Mouse (Mus musculus): ENCODE measurements around the gene Pdpn. TPM values are rescaled to one million over a fixed set of nuclear protein-coding genes. Genes with fewer than 3 reads are reported as not detected.

Pdpn gene
- total and polyA plus RNA-seq, 3 experiments, result not detected

DNA sequence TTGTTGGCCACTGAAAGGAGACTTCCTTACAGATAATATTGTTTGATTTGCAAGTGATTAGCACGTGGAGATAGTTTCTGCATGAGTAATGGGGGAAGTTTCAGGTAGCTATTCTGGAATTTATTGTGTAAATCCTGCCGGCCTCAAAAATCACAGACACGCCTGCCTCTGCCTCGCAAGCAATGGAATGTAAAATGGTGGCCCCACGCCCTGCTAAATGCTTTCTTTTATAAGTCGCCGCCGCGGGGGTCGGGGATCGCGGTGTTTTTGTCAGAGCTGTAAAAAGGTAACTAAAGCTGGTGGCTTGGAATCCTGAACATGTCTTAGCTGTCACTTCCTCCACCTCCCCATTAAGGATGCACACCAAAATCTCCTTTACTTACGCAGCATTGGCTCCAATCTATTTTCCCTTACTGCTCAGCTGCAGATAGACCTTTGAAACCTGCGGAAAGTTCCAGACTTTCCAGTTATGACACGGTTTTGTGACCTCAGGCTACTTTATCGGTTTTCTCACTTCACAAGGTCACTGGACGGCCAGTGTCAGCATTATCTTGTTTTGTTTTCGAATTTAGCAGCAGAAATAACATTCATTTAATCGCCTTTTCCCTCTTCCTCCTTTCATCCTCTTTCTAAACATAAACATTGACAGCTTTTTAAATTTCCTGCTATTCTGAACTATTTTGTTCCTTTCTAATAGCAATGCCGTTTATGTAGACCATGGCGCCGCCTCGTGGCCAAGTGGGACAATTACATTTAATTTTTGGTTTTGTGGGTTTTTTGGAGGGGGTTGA lies 60.9 kb downstream of the Pdpn start:
- dilution Hi-C loops (cut with MboI; ENCODE audit: extremely low pct_ligation_motif_present, extremely low pct_unique_long_range_greater_than_20kb, low sequenced_read_pairs) (no loop called here), in situ Hi-C loops (cut with MboI; ENCODE audit: low pct_ligation_motif_present, low pct_unique_long_range_greater_than_20kb, low sequenced_read_pairs) (loop anchor here (5.0 to 25.0 kb wide), 2 partner anchors 126 to 1076 kb away; no protein-coding TSS in a partner anchor)
- Histone ChIP-seq H3K36me3 (replicated peaks in 1 of 2; ENCODE audit: control insufficient read depth in 1 of 2, insufficient read depth in 1 of 2, low read length in 1 of 2) (no peaks in the 10 kb centered on the region), H3K9ac (ENCODE audit: insufficient read depth, low read depth) (peak overlapping the region; percentile 41), H3K4me2 (ENCODE audit: insufficient read depth, low read depth, poor library complexity, severe bottlenecking) (peak overlapping the region; percentile 89), H3K4me1 (ENCODE audit: control insufficient read depth in 1 of 2, insufficient read depth in 2 of 2) (0 out of 4 replicates have a peak, but pooled peaks cover 0 to 6% of the 10 kb centered on the region in 2 experiments), H3K9me3 (replicated peaks; ENCODE audit: low read length) (peaks cover 11% of the 10 kb centered on the region), H3K4me3 (replicated peaks in 1 of 3; ENCODE audit: low read depth in 2 of 3, low read length in 2 of 3, poor library complexity in 1 of 3) (peak overlapping the region; percentile 43 to 53 (median 43)), H3K79me2 (replicated peaks; ENCODE audit: control insufficient read depth, extremely low read depth, insufficient read depth, poor library complexity, severe bottlenecking) (no peaks in the 10 kb centered on the region), H3K27ac (ENCODE audit: insufficient read depth, low read depth) (no peak overlapping the region), H3K27me3 (replicated peaks) (no peaks in the 10 kb centered on the region)
- 0 out of 2 replicates have a peak, but pooled peaks have one; percentile 37 for TF ChIP-seq JUND (conservative IDR thresholded peaks at IDR 0.05; ENCODE audit: low read depth, low read length)
- no peak for TF ChIP-seq ZKSCAN1 (IDR thresholded peaks at IDR 0.05; ENCODE audit: borderline replicate concordance, low read depth, low read length)
- TF ChIP-seq CHD1 (IDR thresholded peaks at IDR 0.05; ENCODE audit: low read depth, low read length), result peak; percentile 87
- peak; percentile 81 for TF ChIP-seq BHLHE40 (IDR thresholded peaks at IDR 0.05; ENCODE audit: low read depth, low read length)
- peak; percentile 58; the same call in 1 of the 2 replicates for TF ChIP-seq SIN3A (IDR thresholded peaks at IDR 0.05; ENCODE audit: low read length)
- TF ChIP-seq MAZ (IDR thresholded peaks at IDR 0.05; ENCODE audit: low read depth, low read length), result no peak
- no peak for TF ChIP-seq KAT2A (IDR thresholded peaks at IDR 0.05; ENCODE audit: insufficient replicate concordance, low read length)
- TF ChIP-seq MEF2A (IDR thresholded peaks at IDR 0.05; ENCODE audit: borderline replicate concordance, low read depth, low read length), result peak; percentile 40; the same call in 1 of the 2 replicates
- no peak for TF ChIP-seq POLR2AphosphoS2 (IDR thresholded peaks at IDR 0.05; ENCODE audit: low read depth, low read length)
- no peak for TF ChIP-seq ZNF384 (IDR thresholded peaks at IDR 0.05; ENCODE audit: low read depth, low read length)
- TF ChIP-seq POLR2A (IDR thresholded peaks at IDR 0.05; ENCODE audit: low read depth, low read length), result no peak
- TF ChIP-seq MXI1 (IDR thresholded peaks at IDR 0.05; ENCODE audit: low read depth, low read length), result peak; percentile 47; the same call in 1 of the 2 replicates
- no peak for TF ChIP-seq ELF1 (IDR thresholded peaks at IDR 0.05; ENCODE audit: low read depth, low read length)
- no peak for TF ChIP-seq PAX5 (IDR thresholded peaks at IDR 0.05; ENCODE audit: low read length)
- TF ChIP-seq RCOR1 (conservative IDR thresholded peaks at IDR 0.05; ENCODE audit: low read depth, low read length), result no peak
- TF ChIP-seq HCFC1 (IDR thresholded peaks at IDR 0.05; ENCODE audit: low read depth, low read length), result no peak
- TF ChIP-seq CTCF (conservative IDR thresholded peaks at IDR 0.05 in 1 of 2, IDR thresholded peaks at IDR 0.05 in 1 of 2; ENCODE audit: low read depth in 2 of 2, low read length in 2 of 2), result peak; percentile 74 to 92
- TF ChIP-seq MAX (IDR thresholded peaks at IDR 0.05; ENCODE audit: low read length), result peak; percentile 32; the same call in 1 of the 2 replicates
- no peak for TF ChIP-seq USF2 (conservative IDR thresholded peaks at IDR 0.05; ENCODE audit: low read depth, low read length)
- TF ChIP-seq RAD21 (IDR thresholded peaks at IDR 0.05; ENCODE audit: low read depth, low read length), result peak; percentile 98
- TF ChIP-seq NELFE (IDR thresholded peaks at IDR 0.05; ENCODE audit: low read depth, low read length), result no peak
- TF ChIP-seq TBP (conservative IDR thresholded peaks at IDR 0.05; ENCODE audit: low read depth, low read length), result no peak
- peak; percentile 30; the same call in 1 of the 2 replicates for TF ChIP-seq IRF4 (IDR thresholded peaks at IDR 0.05; ENCODE audit: low read depth, low read length)
- TF ChIP-seq E2F4 (IDR thresholded peaks at IDR 0.05; ENCODE audit: insufficient replicate concordance, low read depth, low read length), result no peak
- no peak for TF ChIP-seq UBTF (IDR thresholded peaks at IDR 0.05; ENCODE audit: low read depth, low read length)
- TF ChIP-seq MAFK (IDR thresholded peaks at IDR 0.05; ENCODE audit: insufficient replicate concordance, low read length), result 0 out of 2 replicates have a peak, but pooled peaks have one; percentile 46
- TF ChIP-seq TCF12 (IDR thresholded peaks at IDR 0.05; ENCODE audit: low read depth, low read length), result no peak
- no peak for TF ChIP-seq JUN (IDR thresholded peaks at IDR 0.05; ENCODE audit: insufficient read depth, low read depth, low read length)
- TF ChIP-seq ZC3H11A (IDR thresholded peaks at IDR 0.05; ENCODE audit: low read depth, low read length), result peak; percentile 68
- no peak for TF ChIP-seq MYC (IDR thresholded peaks at IDR 0.05; ENCODE audit: low read depth, low read length)
- 0 out of 2 replicates have a peak, but pooled peaks have one; percentile 19 for TF ChIP-seq CHD2 (IDR thresholded peaks at IDR 0.05; ENCODE audit: low read length)
- peak; percentile 85 for TF ChIP-seq SMC3 (IDR thresholded peaks at IDR 0.05; ENCODE audit: low read depth, low read length)
- TF ChIP-seq ZMIZ1 (IDR thresholded peaks at IDR 0.05; ENCODE audit: low read depth, low read length), result no peak
- no peak for TF ChIP-seq GABPA (IDR thresholded peaks at IDR 0.05; ENCODE audit: insufficient replicate concordance, low read depth, low read length)
- TF ChIP-seq ETS1 (conservative IDR thresholded peaks at IDR 0.05; ENCODE audit: low read depth, low read length), result no peak; the same call in 1 of the 2 replicates
- no peak for TF ChIP-seq NRF1 (IDR thresholded peaks at IDR 0.05; ENCODE audit: low read depth, low read length)
- TF ChIP-seq USF1 (IDR thresholded peaks at IDR 0.05; ENCODE audit: low read depth, low read length), result no peak
- peak; percentile 15; the same call in 1 of the 2 replicates for TF ChIP-seq EP300 (IDR thresholded peaks at IDR 0.05; ENCODE audit: low read length)
- DNase-seq (ENCODE audit: extremely low read depth), result peak; percentile 51
